ENCODE assay signal across 16 mouse cellular contexts in genomic region chr2:115836034-115836433, GRCm38 (mm10).
"Had no signal": no experiment of that assay in that cellular context is flagged by ENCODE, and none has a peak within 500 bp of the region (broad histone marks: within the 10 kb centered on the region; RNA-seq: fewer than 3 reads in every experiment).

No protein-coding gene starts in this region.

- DNase-seq: kidney, adult 8-10 months; kidney, postnatal 4 days; liver; liver, embryonic 13.5 days; liver, postnatal 0 days; lung, postnatal 36 days; midbrain, embryonic 14.5 days; retina, postnatal 1 day; right cerebral cortex, postnatal 25 days; thymus, adult 18-20 months; thymus, postnatal 14 days had no signal

- H3K4me1 ChIP-seq: limb, embryonic 12.5 days; liver, embryonic 13.5 days; neural tube, embryonic 12.5 days had no signal

- H3K9ac ChIP-seq: limb, embryonic 12.5 days; liver, embryonic 13.5 days; liver, postnatal 0 days; neural tube, embryonic 12.5 days had no signal

- H3K4me2 ChIP-seq: limb, embryonic 12.5 days; liver, embryonic 13.5 days; neural tube, embryonic 12.5 days had no signal

- ATAC-seq: liver, postnatal 0 days; lung, postnatal 0 days had no signal

- H3K9me3 ChIP-seq: limb, embryonic 12.5 days; liver, embryonic 13.5 days; neural tube, embryonic 12.5 days had no signal

- H3K27me3 ChIP-seq: limb, embryonic 12.5 days; liver, embryonic 13.5 days; neural tube, embryonic 12.5 days had no signal

- H3K4me3 ChIP-seq: layer of hippocampus, adult 2 months; limb, embryonic 12.5 days; liver, embryonic 13.5 days; neural tube, embryonic 12.5 days had no signal

- H3K36me3 ChIP-seq: limb, embryonic 12.5 days; liver, embryonic 13.5 days; neural tube, embryonic 12.5 days had no signal

- H3K27ac ChIP-seq: kidney, postnatal 0 days; layer of hippocampus, adult 2 months; limb, embryonic 12.5 days; liver, embryonic 13.5 days; neural tube, embryonic 12.5 days had no signal
